In the genomic region with DNA sequence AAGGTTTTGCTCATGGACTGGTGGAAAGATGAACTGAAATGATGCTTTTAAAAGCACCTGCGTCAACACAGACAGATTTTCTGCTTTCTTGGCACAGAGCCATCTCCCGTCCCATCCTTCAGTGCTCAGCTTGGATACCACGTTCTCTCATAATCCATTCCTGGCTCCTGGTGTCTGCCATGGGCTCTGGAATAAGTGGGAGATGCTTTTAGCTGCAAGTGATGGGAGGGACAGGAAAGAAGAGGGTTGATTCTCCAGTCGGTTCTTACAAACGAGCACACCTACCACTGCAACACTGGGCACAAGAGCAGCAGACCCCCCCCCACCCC, we compare ENCODE assay signal across 12 mouse cellular contexts. TPM values are rescaled to one million over a fixed set of nuclear protein-coding genes. Genes with fewer than 3 reads are reported as not detected.
A peak's percentile ranks its signal among the peaks of the same experiment; 100 is the strongest.
DNase-seq lines count a peak whose midpoint lies in the region; ATAC-seq lines count a peak whose summit lies in the region.
"Had no signal": no experiment of that assay in that cellular context is flagged by ENCODE, and none has a peak within 500 bp of the region (broad histone marks: within the 10 kb centered on the region; RNA-seq: fewer than 3 reads in every experiment).

No protein-coding gene starts in this region.

- H3K36me3 ChIP-seq in embryonic facial prominence, embryonic 13.5 days, result no peaks in the 10 kb centered on the region
- no peaks in the 10 kb centered on the region for H3K36me3 ChIP-seq in embryonic facial prominence, embryonic 10.5 days (replicated peaks)
- H3K36me3 ChIP-seq in embryonic facial prominence, embryonic 14.5 days (ENCODE audit: control insufficient read depth, insufficient read depth, low read length), result no peaks in the 10 kb centered on the region
- no peaks in the 10 kb centered on the region for H3K36me3 ChIP-seq in neural tube, embryonic 14.5 days (ENCODE audit: control insufficient read depth, insufficient read depth, low read length)
- H3K36me3 ChIP-seq: limb, embryonic 10.5 days had no signal

- no peak overlapping the region for H3K4me2 ChIP-seq in embryonic facial prominence, embryonic 13.5 days
- H3K4me2 ChIP-seq in embryonic facial prominence, embryonic 14.5 days (ENCODE audit: low read depth, low read length), result no peak overlapping the region
- no peak overlapping the region for H3K4me2 ChIP-seq in neural tube, embryonic 14.5 days (ENCODE audit: low read depth, low read length)

- DNase-seq in embryonic facial prominence, embryonic 10.5 days (ENCODE audit: low spot score), result no peak
- DNase-seq in left cerebral cortex, postnatal 10 days (ENCODE audit: extremely low spot score in 1 of 2, low spot score in 2 of 2), result peak; percentile 32 to 40
- DNase-seq in left cerebral cortex, adult 18-20 months (ENCODE audit: low spot score in 2 of 2), result no peak
- no peak for DNase-seq in embryonic facial prominence, embryonic 14.5 days (ENCODE audit: low spot score)
- no peak for DNase-seq in thymus, adult 18-20 months
- DNase-seq in adrenal gland, adult 18-20 months (ENCODE audit: low spot score in 2 of 2), result no peak
- DNase-seq: cerebellum, adult 11 months had no signal

- no peak overlapping the region for H3K4me3 ChIP-seq in embryonic facial prominence, embryonic 13.5 days
- no peak overlapping the region for H3K4me3 ChIP-seq in embryonic facial prominence, embryonic 10.5 days
- no peak overlapping the region for H3K4me3 ChIP-seq in embryonic facial prominence, embryonic 14.5 days (ENCODE audit: low read depth, low read length)
- H3K4me3 ChIP-seq in neural tube, embryonic 14.5 days (ENCODE audit: low read depth, low read length), result no peak overlapping the region
- H3K4me3 ChIP-seq: limb, embryonic 10.5 days had no signal

- no peak overlapping the region for H3K9ac ChIP-seq in embryonic facial prominence, embryonic 13.5 days
- no peak overlapping the region for H3K9ac ChIP-seq in embryonic facial prominence, embryonic 14.5 days (ENCODE audit: low read depth, low read length)
- H3K9ac ChIP-seq in neural tube, embryonic 14.5 days (replicated peaks; ENCODE audit: low read depth, low read length), result no peak overlapping the region

- ATAC-seq in embryonic facial prominence, embryonic 13.5 days (ENCODE audit: insufficient number of reproducible peaks, insufficient read depth, low FRiP score, low TSS enrichment, low read depth), result 0 out of 2 replicates have a peak, but pooled peaks have one; percentile 15
- ATAC-seq in embryonic facial prominence, embryonic 14.5 days (ENCODE audit: low read depth), result peak; percentile 28; the same call in 1 of the 2 replicates
- ATAC-seq in neural tube, embryonic 14.5 days (ENCODE audit: low read depth), result no peak
- ATAC-seq: inflammation-experienced regulatory T-cells, adult 6 months had no signal

- intact Hi-C loops in left cerebral cortex, postnatal 10 days (cut with DNase I), result no loop called here

- 62% methylated on average over 5 of the region's 5 CpGs for WGBS in embryonic facial prominence, embryonic 13.5 days
- 80% methylated on average over 5 of the region's 5 CpGs for WGBS in embryonic facial prominence, embryonic 10.5 days
- 34% methylated on average over 5 of the region's 5 CpGs for WGBS in embryonic facial prominence, embryonic 14.5 days
- WGBS in neural tube, embryonic 14.5 days, result 43% methylated on average over 5 of the region's 5 CpGs

- peaks cover 8% of the 10 kb centered on the region for H3K4me1 ChIP-seq in embryonic facial prominence, embryonic 13.5 days
- H3K4me1 ChIP-seq in embryonic facial prominence, embryonic 10.5 days, result peaks cover 8% of the 10 kb centered on the region; the same call in 1 of the 2 replicates
- 0 out of 2 replicates have a peak, but pooled peaks cover 3% of the 10 kb centered on the region for H3K4me1 ChIP-seq in embryonic facial prominence, embryonic 14.5 days (ENCODE audit: control insufficient read depth, insufficient read depth, low read length)
- 0 out of 2 replicates have a peak, but pooled peaks cover 6% of the 10 kb centered on the region for H3K4me1 ChIP-seq in neural tube, embryonic 14.5 days (ENCODE audit: control insufficient read depth, insufficient read depth, low read length)

- no peak overlapping the region for H3K27ac ChIP-seq in embryonic facial prominence, embryonic 13.5 days
- H3K27ac ChIP-seq in embryonic facial prominence, embryonic 10.5 days (replicated peaks), result no peak overlapping the region
- H3K27ac ChIP-seq in embryonic facial prominence, embryonic 14.5 days (replicated peaks; ENCODE audit: low read depth, low read length), result no peak overlapping the region; the same call in 1 of the 2 replicates
- 0 out of 2 replicates have a peak overlapping the region, but pooled peaks have one; percentile 39 for H3K27ac ChIP-seq in neural tube, embryonic 14.5 days (ENCODE audit: low read depth, low read length)
- H3K27ac ChIP-seq: limb, embryonic 10.5 days; macrophage had no signal

- no peaks in the 10 kb centered on the region for H3K27me3 ChIP-seq in embryonic facial prominence, embryonic 13.5 days
- no peaks in the 10 kb centered on the region for H3K27me3 ChIP-seq in embryonic facial prominence, embryonic 10.5 days (replicated peaks; ENCODE audit: low read depth, poor library complexity, severe bottlenecking)
- no peaks in the 10 kb centered on the region for H3K27me3 ChIP-seq in embryonic facial prominence, embryonic 14.5 days (replicated peaks; ENCODE audit: control insufficient read depth, insufficient read depth, low read length)
- no peaks in the 10 kb centered on the region for H3K27me3 ChIP-seq in neural tube, embryonic 14.5 days (ENCODE audit: control insufficient read depth, insufficient read depth, low read length)

- H3K9me3 ChIP-seq in embryonic facial prominence, embryonic 13.5 days, result no peaks in the 10 kb centered on the region; the same call in 1 of the 2 replicates
- peaks cover 6% of the 10 kb centered on the region; the same call in 1 of the 2 replicates for H3K9me3 ChIP-seq in embryonic facial prominence, embryonic 10.5 days
- no peaks in the 10 kb centered on the region for H3K9me3 ChIP-seq in embryonic facial prominence, embryonic 14.5 days (ENCODE audit: control insufficient read depth, low read length)
- H3K9me3 ChIP-seq in neural tube, embryonic 14.5 days (ENCODE audit: control insufficient read depth, low read length), result no peaks in the 10 kb centered on the region
- H3K9me3 ChIP-seq: limb, embryonic 10.5 days had no signal

RNA-seq across cellular contexts. Expression of gene Cmpk2, which starts 56.7 kb away (rescaled TPM):
- 5.1 and 5.4 TPM in 2 replicates for polyA plus RNA-seq in embryonic facial prominence, embryonic 13.5 days (2015; fragmentation: Nextera tagmentation; extraction: Ambion mirVana)
- 3.8 and 4.1 TPM in 2 replicates for polyA plus RNA-seq in embryonic facial prominence, embryonic 10.5 days (2016; fragmentation: Nextera tagmentation; extraction: Ambion mirVana)
- 10 to 100 TPM; 23.6 to 23.8 TPM for total RNA-seq in left cerebral cortex, postnatal 10 days (2021)
- total RNA-seq in left cerebral cortex, adult 18-20 months (2021), result 10 to 100 TPM; 19.9 to 22.3 TPM
- polyA plus RNA-seq in embryonic facial prominence, embryonic 14.5 days (2014; fragmentation: Nextera tagmentation; extraction: Ambion mirVana), result 7.2 and 10.3 TPM in 2 replicates
- 19.3 and 22.9 TPM in 2 replicates for polyA plus RNA-seq in neural tube, embryonic 14.5 days (2014; fragmentation: Nextera tagmentation; extraction: Ambion mirVana)
- 10 to 100 TPM; 10.2 to 17.1 TPM for total RNA-seq in adrenal gland, adult 18-20 months (2021)

Comparison
In these comparisons a context has a peak if more than half of its experiments do, and no peak if none do; other contexts are left out.
1. DNase-seq: peak in left cerebral cortex, postnatal 10 days (2 of 2); none in embryonic facial prominence, embryonic 10.5 days (single experiment), left cerebral cortex, adult 18-20 months (0 of 2), embryonic facial prominence, embryonic 14.5 days (single experiment), thymus, adult 18-20 months (0 of 2) and adrenal gland, adult 18-20 months (0 of 2).